Mouse (Mus musculus) kidney, postnatal 14 days (tissue): ENCODE measurements around the gene Cd22.
"Not testable (repeated sequence)": the region's sequence is repeated elsewhere in the genome, so short reads cannot be mapped to it uniquely, and the experiment has no call there.

Source experiments
- DNase-seq: peaks from one replicate; pipeline ENCODE4 v3.0.0; 2022; ENCODE audit warnings: mixed read lengths

The Cd22 gene

GRCm38 (mm10) chr7:30880176-30880575, at the start of gene Cd22:
Gene Cd22, minus strand, starts transcription at chr7:30880342.
- no peak for DNase-seq

DNA sequence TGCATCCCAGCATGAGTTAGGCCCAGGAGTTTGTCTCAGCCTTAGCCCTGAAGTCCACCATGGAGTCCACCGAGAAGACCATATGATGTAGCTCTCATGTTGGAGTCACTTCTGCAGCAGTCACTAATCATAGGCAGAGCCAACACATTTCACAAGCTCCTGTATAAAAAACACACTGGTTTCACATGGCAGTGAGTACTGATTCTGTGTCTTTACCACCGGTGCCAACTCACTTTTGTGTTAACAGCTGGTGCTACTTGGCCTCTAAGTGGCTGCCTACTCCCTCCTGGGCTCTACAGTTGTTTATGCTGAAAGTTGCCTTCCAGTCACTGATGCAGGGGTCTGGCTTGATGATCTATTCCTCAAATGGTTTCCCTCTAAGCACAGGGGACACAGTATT, 44.4 kb upstream of the Cd22 start, which contains the start of gene Hamp2:
Gene Hamp2, minus strand, starts transcription at position 101 of the 400 bp plus-strand sequence.
- DNase-seq: not testable (repeated sequence)

DNA sequence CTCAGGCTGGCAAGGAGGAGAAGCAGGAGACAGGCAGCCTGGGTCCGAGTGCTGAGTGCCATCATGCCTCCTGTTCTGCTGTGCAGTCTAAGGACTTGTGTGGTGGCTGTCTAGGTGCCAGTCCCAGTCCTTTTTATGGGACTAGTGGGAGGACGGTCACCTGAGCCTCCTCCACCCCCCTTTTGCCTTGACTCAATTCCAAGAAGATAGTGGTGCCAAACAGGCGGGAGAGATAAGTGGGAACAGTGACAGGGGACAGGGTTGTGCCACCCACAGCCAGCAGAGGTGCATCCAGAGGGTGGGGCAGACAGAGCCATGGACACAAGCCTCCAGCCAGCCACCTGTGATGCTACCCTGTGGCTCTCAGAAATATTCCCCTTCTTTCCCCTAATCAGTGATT, 43.9 kb upstream of the Cd22 start:
- no peak for DNase-seq

DNA sequence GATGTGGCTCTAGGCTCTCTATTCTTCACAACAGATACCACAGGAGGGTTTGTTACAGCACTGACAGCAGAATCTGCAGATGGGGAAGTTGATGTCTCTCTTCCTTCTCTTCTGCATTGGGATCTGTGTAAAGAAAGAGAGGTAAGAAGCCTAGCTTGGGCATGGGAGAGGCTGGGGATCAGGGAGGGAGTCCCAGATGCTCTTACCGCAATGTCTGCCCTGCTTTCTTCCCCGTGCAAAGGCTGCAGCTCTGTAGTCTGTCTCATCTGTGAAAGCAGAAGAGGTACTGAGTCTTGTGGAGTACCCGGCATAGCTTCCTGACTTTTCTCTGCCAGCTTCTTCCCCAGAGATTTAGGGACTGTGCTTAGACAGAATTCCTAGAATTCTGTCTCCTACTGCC, 42.3 kb upstream of the Cd22 start:
- DNase-seq: not testable (repeated sequence)

DNA sequence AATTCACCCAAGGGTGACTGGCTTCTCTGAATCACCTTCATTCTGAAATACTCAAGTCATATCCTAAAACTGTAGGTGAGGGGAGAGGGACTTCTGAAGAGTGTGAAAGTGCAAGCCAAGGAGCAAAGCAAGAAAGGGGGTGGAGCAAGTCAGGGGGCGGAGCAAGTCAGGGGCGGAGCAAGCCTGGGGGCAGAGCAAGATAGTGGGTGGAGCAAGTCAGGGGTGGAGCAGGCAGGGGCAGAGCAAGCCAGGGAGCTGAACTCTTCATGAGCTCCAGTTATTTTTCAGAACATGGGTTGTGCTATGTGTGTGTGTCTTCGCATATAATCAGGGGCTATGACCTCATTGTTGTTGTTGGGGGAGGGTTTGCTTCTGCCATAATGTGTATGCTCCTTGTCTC, 40.1 kb upstream of the Cd22 start:
- DNase-seq: no peak

- DNase-seq: no peak
These were observed 37.1 kb upstream of the Cd22 start for GRCm38 (mm10) chr7:30917219-30917618.

DNA sequence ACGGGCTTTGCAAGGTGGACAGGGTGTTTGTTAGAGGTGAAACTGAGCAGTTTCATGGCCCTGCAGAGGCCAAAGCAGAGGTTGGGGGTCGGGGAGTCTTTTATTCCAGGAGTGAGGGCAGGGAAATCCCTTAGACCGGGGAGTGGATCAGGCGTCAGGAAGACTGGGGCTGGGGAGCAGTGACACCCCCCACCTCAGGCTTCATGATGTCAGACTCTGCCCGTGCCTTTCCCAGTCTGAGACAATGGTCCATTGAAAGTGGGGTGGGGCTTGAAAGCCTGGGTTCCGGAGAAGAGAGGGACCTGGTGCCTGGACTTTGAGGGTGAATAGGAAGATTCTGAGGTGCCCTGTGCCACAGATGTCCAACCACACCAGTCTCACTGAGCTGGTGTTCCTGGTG, 36.6 kb upstream of the Cd22 start:
- no peak for DNase-seq

GRCm38 (mm10) chr7:30914732-30915131, 34.6 kb upstream of the Cd22 start, which contains the start of gene Mag:
Gene Mag, minus strand, starts transcription at chr7:30914873.
- no peak for DNase-seq

DNA sequence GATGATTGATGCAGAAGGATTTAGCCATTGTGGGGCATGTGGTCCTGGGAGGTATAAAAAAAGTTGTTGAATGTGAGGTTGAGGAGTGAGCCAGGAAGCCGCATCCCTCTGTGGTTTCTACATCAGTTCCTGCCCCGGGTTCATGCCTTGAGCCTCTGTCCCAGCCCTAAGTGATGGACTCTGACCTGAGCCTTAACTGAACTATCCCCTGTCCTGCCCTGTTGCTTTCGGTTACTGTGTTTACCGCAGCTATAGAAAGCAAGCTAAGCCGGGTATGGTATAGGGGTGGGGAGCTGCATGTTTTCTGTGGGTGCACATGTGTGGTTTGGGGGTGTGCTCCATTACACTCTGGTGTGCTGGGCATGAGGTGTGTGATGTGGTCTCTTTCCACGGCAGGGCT, 29.6 kb upstream of the Cd22 start:
- no peak for DNase-seq

DNA sequence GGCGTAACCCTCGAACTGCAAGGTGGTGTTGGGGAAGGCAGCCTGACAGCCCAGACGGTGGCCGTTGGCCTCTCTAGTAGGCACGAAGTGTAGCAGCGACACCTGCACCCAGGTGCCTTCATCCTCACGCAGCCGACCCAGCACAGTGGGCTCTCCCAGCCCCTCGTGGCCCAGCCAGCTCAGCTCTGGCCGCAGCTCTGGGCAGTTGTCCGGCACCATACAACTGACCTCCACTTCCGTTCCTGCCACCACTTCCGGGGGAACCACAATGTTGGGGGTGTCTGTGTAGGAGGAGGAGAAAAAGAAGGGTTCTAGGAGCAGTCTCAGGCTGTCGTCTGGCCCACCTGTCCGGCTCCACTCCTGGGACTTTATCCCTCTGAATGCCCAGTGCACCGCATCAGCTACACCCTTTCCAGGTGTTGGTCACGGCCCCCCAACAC, 28.9 kb upstream of the Cd22 start:
- DNase-seq: no peak

DNA sequence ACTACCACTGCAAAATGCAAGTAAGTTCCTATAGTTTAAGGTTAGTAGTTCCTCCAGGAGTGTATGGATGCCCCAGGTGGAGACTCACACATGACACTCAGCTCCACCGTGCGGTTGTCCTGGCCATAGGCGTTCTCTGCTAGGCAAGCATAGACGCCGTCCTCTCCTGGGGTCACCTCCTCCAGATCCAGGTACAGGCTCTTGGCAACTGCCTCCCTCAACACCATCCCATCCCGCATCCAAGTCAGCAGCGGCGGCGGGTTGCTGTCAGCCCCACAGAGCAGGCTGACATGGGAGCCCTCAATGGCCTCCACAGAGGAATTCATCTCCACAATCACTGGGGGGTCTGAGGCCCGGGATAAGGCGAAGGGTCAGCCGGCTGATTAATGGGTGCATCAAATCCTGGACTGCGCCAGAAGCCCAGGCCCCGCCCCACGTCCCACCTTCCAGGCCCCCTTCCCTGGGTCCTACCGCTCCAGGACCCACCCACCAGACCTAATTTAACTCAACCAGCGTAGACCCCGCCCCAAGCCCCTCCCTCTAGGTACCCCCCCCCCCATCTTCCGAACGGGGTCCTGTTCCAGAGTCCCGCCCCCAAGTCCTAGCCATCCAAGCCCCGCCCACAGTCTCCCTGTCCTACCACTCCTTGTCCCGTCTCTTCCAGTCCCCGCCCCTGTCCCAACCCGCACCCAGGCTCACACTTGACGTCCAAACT, 28.3 kb upstream of the Cd22 start:
- DNase-seq: peak; percentile 29

DNA sequence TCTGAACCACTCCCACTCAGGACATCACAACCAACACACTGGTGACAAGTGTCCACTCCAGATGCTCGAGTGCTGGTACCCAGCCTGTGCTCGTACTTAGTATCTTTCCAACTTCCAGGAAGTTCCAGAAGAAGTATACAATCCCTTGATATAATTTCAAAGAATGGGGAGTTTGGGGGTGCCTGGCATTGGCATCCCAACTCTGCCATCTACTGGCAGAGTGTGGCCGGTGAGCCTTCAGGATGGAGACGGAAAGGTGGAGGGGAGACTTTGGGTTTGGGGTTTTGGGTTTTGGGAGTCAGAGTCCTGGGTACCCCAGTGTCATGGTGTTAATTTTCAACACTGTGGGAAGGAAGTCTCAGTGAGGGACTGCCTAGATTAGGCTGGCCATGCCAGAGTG, 23.9 kb upstream of the Cd22 start:
- DNase-seq: peak; percentile 24

DNA sequence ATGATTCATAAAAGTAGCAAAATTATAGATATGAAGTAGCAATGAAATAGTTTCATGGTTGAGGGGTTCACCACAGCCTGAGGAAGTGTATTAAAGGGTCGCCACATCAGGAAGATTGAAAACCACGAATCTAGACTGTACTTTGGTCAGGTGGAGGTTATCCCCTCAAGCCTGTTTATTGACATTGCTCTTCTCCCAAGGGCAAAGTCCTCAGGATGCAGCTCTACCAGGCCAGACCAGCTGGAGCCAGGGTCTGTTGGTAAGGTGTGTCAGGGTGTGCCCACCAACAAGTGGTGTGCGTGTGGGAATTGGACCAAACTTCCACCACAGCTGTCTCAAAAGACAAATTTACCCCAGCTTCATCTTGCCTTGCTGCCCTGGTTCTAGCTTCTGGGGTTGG, 15.1 kb upstream of the Cd22 start:
- no peak for DNase-seq

DNA sequence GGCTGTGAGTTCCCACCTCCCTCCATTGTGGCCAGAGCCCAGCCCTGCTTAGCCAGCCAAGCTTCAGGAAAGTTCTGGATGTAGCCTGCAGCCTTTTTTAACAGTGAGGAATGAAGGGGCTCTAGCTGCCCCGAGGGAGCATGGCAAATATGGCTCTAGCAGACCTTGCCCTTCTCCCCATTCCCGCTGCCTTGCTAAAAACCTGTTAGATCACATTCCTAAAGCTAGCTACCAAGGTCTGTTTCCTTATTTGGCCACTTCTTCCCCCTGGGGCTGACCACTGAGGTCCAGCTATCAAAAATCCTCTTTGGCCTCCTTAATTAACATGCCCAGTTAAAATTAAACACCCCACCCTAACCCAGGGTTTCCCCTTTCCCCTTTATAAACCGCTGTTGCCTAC, 12.4 kb upstream of the Cd22 start:
- peak; percentile 36 for DNase-seq

DNA sequence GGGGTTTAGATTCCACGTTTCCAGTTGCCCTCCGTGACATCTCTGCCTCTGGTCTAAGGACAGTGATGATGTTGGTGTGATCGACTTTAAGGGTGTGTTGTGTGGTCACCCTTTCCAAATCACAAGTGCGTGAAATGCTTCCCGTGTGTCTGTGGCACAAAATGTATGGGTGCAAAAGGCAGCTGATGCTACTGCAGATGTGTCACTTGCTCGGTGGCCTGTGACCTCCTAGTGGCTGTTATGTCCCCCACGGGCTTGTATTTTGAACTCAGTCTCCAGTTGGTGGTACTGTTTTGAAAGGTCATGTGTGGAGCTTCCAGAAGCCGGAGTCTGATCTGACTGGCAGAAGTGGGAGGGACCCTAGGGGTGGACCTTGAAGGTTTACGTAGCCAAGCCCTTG, 11.6 kb upstream of the Cd22 start:
- DNase-seq: no peak

DNA sequence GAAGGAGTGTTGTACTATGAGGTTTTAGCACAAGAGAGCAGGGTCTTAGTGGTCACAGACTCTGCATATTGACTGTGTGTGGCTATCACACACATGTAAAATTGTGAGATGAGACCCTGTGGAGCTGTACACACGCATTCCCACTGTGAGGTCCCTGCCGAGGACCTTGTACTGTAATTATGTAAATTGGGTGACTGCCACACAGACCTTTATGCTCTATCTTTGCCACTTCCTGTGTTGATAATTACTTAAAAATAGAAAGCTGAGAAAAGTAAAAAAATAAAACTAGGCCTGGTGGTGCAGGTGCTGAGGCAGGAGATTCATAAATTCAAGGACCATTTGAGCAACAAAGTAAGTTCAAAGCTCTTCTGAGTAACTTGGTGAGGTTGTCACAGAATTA, 10.5 kb upstream of the Cd22 start:
- DNase-seq: no peak

GRCm38 (mm10) chr7:30888786-30889185, 8.6 kb upstream of the Cd22 start:
- no peak for DNase-seq

DNA sequence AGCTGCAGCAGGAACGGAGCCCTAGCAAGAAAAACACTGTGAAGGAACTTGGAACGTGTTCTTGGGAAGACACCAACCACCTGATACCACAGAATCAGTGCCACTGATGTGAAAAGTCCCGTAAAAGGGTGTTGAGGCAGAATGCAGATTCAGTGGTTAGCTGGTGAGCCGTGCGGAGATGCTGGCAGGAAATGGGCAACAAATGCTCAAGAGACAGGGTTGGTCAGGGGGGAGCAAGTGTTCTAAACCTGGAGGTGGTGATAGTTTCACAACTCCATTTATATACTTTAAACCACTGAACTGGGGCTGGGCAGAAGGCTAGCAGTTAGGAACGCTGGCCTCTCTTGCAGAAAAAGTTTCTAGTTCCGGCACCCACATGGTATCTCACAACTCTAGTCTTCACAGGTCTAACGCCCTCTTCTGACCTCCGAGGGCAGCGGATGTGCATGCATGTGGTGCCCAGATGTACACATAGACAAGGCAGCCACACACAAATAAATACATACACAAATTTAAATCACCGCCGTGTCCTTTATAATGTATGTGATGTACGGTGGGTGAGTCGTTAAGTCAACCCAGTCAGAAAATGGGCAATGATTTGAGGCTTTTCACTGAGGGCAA, 7.5 kb upstream of the Cd22 start:
- no peak for DNase-seq

DNA sequence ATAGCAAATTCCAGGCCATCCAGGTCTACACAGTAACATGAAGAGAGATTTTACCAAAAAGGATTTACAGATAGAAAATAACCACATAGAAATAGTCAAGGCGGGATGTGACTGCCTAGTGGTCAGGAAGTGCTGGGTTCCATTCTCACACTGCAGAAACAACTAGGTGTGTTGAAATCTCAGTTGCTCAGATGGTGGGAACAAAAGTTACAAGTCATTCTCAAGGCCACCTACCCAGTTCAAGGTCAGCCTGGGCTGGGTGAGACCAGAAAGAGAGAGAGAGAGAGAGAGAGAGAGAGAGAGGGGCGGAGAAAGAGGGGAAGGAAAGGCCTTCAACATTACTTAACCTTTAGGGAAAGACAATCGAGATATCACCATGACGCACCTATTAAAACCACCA, 6.7 kb upstream of the Cd22 start:
- no peak for DNase-seq

GRCm38 (mm10) chr7:30884047-30884446, 3.9 kb upstream of the Cd22 start:
- DNase-seq: no peak

DNA sequence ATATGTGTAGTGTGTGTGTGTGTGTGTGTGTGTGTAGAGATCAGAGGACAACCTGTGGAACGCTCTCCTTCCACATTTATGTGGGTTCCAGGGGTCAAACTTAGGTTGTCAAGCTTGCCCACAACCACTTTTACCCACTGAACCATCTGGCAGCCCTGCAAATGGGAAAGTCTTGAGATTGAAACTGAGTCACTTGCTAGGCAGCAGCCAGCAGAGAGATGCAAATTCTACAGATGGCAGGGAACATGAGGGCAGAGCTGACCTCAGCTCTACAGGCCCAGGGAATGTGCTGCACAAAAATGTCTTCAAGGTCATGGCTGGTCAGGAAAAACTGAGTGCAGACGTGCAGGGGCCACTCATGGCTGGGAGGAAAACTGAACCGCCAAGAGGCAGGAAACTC, 1.2 kb upstream of the Cd22 start:
- no peak for DNase-seq

- DNase-seq: no peak
These were observed 1.2 kb downstream of the Cd22 start for GRCm38 (mm10) chr7:30878950-30879349.

DNA sequence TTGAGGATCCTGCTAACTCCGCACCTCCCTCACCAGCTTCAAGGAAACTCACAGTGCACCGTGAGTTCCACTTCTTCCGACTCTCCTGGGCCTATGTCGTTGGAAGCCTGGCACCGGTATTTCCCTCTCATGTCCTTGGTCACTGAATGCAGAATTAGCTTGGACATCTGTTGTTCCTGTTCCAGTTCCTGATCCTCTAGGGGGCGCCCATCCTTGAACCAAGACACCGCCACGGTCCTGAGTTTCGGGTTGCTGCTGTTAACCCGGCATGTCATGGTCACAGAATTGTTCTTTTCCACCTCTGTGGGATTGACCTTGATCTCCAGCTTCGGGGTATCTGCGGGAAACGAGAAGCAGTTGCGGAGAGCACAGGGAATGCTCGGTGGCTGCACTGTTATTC, 7.1 kb downstream of the Cd22 start:
- DNase-seq: peak; percentile 82

GRCm38 (mm10) chr7:30863386-30863785, 16.8 kb downstream of the Cd22 start:
- no peak for DNase-seq

DNA sequence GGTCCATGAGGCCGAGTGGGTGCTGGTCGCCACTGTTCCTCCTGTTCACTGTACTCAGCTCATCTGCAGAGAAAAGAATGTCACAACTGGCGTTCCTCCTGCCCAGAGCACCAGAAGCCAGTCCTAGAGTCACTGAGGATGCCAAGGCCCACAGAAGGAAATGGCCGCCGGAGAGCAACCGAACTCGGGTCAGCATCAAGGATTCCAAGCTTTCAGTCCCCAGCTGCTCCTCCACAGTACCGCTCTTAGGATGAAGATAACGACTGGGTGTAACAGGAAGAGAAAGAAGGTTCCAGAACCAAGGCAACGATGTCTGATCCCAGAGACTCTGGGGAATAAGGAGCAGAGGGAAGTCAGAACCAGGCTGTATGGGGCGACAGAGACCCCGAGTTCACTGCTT, 18.7 kb downstream of the Cd22 start, which contains the start of gene Ffar1:
Gene Ffar1, minus strand, starts transcription at position 101 of the 400 bp plus-strand sequence.
- DNase-seq: no peak
